Mouse (Mus musculus) splenic B cell, adult 2 months (primary cell): ENCODE measurements around the gene Jpt1.
A peak's percentile ranks its signal among the peaks of the same experiment; 100 is the strongest.
"Not testable (repeated sequence)": the region's sequence is repeated elsewhere in the genome, so short reads cannot be mapped to it uniquely, and the experiment has no call there.

Experiments used
- DNase-seq: peaks from one replicate; pipeline ENCODE4 v3.0.0-alpha.2; 2011; ENCODE audit warnings: low read depth, low spot score
- H3K27me3 ChIP-seq: 2 replicates; pipeline ENCODE4 v1.6.1; 2012; ENCODE audit warnings: mild to moderate bottlenecking, low read length, moderate library complexity, mixed read lengths; ENCODE audit not compliant: control insufficient read depth, poor library complexity, insufficient read depth, severe bottlenecking
- H3K36me3 ChIP-seq: 2 replicates; pipeline ENCODE4 v1.6.1; 2012; ENCODE audit warnings: mild to moderate bottlenecking, low read length, moderate library complexity, mixed read lengths; ENCODE audit not compliant: control insufficient read depth, poor library complexity, insufficient read depth, severe bottlenecking

Jpt1 gene

DNA sequence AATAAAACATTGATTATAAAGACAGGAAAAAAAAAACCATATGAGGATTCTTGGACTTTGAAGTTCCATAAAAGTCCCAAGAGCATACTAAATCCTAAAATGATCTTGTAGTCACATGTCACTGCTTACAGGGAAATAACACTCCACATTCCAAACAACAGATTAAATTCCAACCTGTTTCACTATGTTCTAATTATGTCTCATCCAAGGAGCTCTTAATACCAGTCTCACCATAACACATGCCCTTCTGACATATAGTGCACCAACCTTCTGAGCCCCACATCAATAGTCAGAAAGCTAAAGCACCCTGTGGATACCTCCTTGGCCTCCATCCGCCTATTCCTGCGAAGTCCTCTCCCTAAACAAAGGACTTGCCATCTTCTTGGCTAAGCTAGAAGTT, 6.0 kb upstream of the Jpt1 start:
- Histone ChIP-seq H3K36me3 (peaks cover 6% of the 10 kb centered on the region), H3K27me3 (no peaks in the 10 kb centered on the region)
- DNase-seq, result no peak

DNA sequence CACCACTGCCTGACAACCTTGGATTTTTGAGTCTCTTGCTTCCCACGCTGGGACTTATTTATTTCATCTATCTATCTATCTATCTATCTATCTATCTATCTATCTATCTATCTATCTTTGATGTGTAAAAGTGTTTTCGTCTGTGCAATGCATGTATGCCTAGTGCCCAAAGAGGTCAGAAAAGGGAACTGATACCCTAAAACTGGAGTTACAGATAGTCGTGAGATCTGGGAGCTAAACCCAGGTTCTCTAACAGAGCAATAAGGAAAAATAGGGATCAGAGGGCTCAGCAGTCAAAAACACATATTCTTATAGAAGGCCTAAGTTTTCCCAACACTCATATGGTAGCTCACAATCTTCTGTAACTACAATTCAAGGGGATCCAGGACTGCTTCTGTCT, 5.4 kb upstream of the Jpt1 start:
- no peak for DNase-seq
- Histone ChIP-seq H3K36me3 (peaks cover 6% of the 10 kb centered on the region), H3K27me3 (no peaks in the 10 kb centered on the region)

DNA sequence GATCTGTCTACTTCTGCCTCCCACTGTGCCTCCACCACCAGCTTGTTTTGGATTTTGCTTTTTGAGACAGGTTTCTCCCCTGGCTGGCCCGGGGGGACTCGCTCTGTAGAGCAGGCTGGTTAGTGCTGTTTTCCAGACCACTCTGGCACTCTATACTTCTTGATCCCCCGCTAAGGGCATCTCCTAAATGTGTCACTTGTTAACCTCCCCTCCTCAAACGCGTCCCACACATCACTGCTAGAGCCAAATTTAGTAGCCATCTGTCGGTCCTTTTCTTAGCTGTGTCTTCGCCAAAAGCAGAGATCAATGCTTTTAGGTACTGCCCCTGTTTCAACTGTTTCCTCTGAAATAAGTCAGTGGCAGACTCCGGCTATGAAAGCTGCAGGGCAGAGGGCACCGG, 4.5 kb upstream of the Jpt1 start:
- no peaks in the 10 kb centered on the region for H3K27me3 ChIP-seq
- DNase-seq, result no peak
- peaks cover 2% of the 10 kb centered on the region; the same call in 1 of the 2 replicates for H3K36me3 ChIP-seq

GRCm38 (mm10) chr11:115516942-115517341, 2.8 kb upstream of the Jpt1 start:
- no peaks in the 10 kb centered on the region for H3K36me3 ChIP-seq
- no peaks in the 10 kb centered on the region for H3K27me3 ChIP-seq
- DNase-seq, result no peak

DNA sequence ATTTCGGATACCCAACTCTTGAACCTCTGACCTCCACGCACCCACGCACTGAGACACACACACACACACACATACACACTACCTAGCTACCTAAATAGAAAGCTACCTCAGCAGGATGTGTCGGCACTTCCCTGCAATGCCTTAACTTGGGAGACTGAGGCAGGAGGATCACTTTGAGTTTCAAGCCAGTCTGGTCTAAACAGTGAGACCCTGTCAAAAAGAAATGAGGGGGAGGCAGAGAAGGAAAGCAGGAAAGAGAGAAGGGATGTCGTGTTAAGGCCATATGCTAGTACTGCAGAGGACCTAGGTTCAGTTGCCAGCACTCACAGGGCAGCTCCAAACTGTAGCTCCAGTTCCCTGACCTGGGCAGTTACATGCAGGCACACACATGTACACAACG, 834 bp upstream of the Jpt1 start:
- peak; percentile 25 for DNase-seq
- Histone ChIP-seq H3K36me3 (no peaks in the 10 kb centered on the region), H3K27me3 (no peaks in the 10 kb centered on the region)

DNA sequence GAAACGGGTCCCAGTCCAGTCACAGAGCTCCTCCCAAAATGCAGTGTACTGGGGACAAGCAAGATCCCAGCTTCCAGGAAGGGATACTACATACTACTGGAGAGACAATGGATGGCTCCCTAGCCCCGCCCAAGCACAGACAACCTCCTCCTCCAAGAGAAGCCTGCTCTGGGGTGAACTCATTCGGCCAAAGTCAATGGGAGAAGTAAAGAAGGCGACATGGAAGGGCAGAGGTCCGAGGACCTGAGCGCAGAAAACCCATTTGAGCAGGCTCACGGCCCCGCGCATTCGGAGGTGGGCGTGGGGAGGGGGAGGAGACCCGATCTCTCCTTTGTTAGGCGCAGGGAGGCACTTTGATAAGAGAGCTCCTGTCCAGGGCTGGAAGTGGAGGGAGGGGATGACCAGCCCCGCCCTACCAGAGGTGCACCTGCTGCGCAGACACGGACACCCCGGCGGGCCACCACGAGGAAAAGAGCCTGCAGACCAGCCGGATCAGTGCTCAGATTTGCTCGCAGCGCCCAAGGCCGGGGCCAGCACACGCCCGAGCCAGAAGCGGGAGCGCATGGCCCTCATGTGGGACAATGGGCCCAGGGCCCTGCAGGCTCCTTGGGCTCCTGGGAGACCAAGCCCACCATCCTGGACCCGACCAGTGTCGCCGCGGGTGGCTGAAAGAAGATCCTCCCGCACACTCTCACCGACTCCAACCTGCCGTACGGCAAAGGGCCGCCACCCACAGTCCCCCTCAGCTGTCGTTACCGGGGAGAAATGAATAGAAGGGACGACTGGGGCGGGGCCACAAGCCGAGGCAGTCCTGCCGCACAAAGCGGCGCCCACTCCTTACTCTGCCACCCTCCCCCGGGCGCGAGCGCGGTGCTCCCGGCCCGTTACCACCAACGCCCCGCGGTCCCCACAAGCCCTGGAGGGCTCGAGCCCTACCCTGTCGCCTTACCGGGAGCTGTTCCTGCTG, 633 bp downstream of the Jpt1 start:
- H3K27me3 ChIP-seq, result no peaks in the 10 kb centered on the region
- H3K36me3 ChIP-seq, result no peaks in the 10 kb centered on the region
- DNase-seq, result peak; percentile 43

- DNase-seq, result peak; percentile 81
- Histone ChIP-seq H3K27me3 (no peaks in the 10 kb centered on the region), H3K36me3 (no peaks in the 10 kb centered on the region)
These were observed 1.6 kb downstream of the Jpt1 start for GRCm38 (mm10) chr11:115512407-115513183.

- no peak for DNase-seq
- Histone ChIP-seq H3K36me3 (no peaks in the 10 kb centered on the region), H3K27me3 (no peaks in the 10 kb centered on the region)
These were observed 2.2 kb downstream of the Jpt1 start for GRCm38 (mm10) chr11:115512004-115512403.

- Histone ChIP-seq H3K36me3 (no peaks in the 10 kb centered on the region), H3K27me3 (no peaks in the 10 kb centered on the region)
- no peak for DNase-seq
These were observed 3.1 kb downstream of the Jpt1 start for GRCm38 (mm10) chr11:115511121-115511520.

DNA sequence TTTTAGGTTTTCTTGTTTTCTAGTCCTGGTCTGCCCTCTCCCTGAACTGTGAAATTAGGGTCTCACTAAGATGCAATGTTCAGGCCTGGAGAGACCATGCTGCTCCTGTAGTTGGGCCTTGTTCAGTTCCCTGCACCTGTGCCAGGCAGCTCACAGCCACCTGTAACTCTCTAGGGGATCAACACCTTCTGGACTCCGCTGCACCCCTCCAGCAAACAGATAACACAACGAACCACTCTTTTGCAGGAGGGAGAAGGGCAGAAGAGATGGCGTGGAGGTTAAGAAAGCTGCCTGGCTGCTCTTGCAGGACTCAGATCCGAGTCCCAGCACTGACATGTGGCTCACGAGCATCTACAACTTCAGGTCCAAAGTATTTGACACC, 3.7 kb downstream of the Jpt1 start:
- no peak for DNase-seq
- H3K36me3 ChIP-seq, result no peaks in the 10 kb centered on the region
- H3K27me3 ChIP-seq, result no peaks in the 10 kb centered on the region

DNA sequence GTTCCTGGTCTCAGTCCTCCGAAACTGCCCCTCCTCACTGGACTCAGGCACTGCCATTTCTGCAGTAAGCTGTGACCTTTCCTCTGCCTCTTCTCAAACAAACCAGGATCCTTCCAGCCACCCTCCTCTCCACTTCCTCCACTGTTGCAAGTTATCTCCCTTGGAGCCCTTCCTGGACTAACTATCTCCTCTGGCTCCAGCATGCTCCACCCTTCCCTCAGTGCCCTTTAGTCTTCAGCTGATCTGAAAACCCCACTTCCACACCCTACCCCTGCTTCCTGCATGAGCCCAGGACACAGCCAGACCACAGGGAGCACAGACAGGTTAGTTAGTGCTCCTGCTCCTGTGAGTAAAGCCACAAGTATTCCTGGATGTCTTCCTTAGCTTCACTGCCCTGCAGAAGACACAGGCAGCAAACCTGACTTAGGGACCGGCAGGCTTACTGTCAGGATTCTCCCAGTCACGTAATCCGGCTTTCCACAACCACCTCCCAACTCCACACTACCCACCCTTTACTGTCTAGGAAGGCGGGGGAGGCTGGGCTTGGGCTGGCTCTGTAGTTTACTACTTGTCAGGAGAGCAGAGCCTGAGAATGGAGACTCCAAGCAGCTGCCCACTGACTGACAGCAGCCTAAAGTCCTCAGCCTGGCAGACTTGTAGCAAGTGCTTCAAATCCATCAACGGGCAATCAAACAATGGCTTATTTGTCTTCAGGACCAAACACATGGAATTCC, 4.2 kb downstream of the Jpt1 start:
- DNase-seq, result no peak
- H3K27me3 ChIP-seq, result no peaks in the 10 kb centered on the region

DNA sequence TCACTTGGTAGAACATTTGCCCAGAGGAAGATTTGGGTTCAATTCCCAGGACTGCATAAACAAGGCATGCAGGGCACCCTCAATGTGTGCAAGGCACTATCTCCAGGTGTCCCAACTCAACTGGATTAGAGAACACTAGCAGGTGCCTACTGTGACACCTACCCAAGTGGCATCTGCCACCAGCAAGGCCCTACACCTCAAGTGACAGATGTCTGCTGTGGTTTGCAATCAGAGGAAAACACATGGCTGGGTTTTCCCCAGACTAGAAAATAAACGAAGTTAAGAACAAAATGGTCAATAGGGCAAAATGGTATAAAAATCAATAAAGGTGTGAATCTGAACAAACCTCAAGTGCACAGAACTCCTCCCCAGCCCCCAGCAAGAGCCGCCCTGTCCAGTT, 6.1 kb downstream of the Jpt1 start:
- DNase-seq, result peak; percentile 26
- Histone ChIP-seq H3K36me3 (no peaks in the 10 kb centered on the region), H3K27me3 (no peaks in the 10 kb centered on the region)

More for the DNA sequence above, 4.2 kb downstream of the Jpt1 start:
- H3K36me3 ChIP-seq, result no peaks in the 10 kb centered on the region

GRCm38 (mm10) chr11:115506586-115506985, 7.6 kb downstream of the Jpt1 start:
- H3K36me3 ChIP-seq, result peaks cover 4% of the 10 kb centered on the region
- DNase-seq, result no peak
- H3K27me3 ChIP-seq, result no peaks in the 10 kb centered on the region

DNA sequence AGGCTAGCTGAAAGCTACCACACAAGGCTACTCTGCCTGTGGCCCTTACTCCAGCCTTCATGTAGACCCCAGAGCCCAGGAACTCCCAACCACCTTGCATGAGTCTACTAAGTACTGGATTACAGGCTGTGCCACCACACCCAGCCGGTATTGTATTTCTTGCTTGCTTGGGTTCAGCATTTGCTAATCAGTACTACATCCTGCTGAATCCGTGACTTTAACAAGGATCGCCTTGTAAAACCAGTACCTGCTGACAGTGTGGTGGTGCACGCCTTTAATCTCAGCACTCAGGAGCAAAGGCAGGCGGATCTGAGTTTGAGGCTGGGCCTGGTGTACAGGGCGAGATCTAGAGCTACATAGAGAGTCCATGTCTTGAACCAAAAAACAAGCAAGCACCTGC, 11.6 kb downstream of the Jpt1 start:
- Histone ChIP-seq H3K36me3 (peaks cover 15% of the 10 kb centered on the region), H3K27me3 (no peaks in the 10 kb centered on the region)
- no peak for DNase-seq

GRCm38 (mm10) chr11:115496559-115496958, 17.6 kb downstream of the Jpt1 start:
- not testable (repeated sequence) for H3K27me3 ChIP-seq, DNase-seq
- H3K36me3 ChIP-seq, result peaks cover 13% of the 10 kb centered on the region
